ENCODE assay signal across 34 mouse cellular contexts in genomic region chr17:47262141-47262540, GRCm38 (mm10).
"Had no signal": no experiment of that assay in that cellular context is flagged by ENCODE, and none has a peak within 500 bp of the region (broad histone marks: within the 10 kb centered on the region; RNA-seq: fewer than 3 reads in every experiment).

No protein-coding gene starts in this region.

- H3K4me3 ChIP-seq: heart, embryonic 10.5 days; heart, embryonic 12.5 days; heart, embryonic 13.5 days; heart, embryonic 15.5 days; hindbrain, embryonic 10.5 days; hindbrain, embryonic 12.5 days; hindbrain, embryonic 13.5 days; hindbrain, embryonic 15.5 days; intestine, embryonic 15.5 days; kidney, embryonic 15.5 days; layer of hippocampus, adult 2 months; left cerebral cortex, adult 2 months had no signal

- H3K4me1 ChIP-seq: heart, embryonic 12.5 days; heart, embryonic 13.5 days; heart, embryonic 15.5 days; hindbrain, embryonic 10.5 days; hindbrain, embryonic 12.5 days; hindbrain, embryonic 15.5 days; intestine, embryonic 15.5 days; kidney, embryonic 15.5 days had no signal

- DNase-seq: heart, postnatal 10 days; heart, postnatal 14 days; heart, postnatal 36 days; heart, postnatal 4 days; kidney, adult 11 months; kidney, adult 18-20 months; kidney, adult 2 months; kidney, adult 8-10 months; kidney, adult 9 months; kidney, postnatal 10 days; kidney, postnatal 14 days; kidney, postnatal 25 days; kidney, postnatal 36 days; layer of hippocampus, adult 9-11 months; layer of hippocampus, postnatal 36 days had no signal

- H3K27me3 ChIP-seq: heart, embryonic 12.5 days; heart, embryonic 13.5 days; heart, embryonic 15.5 days; hindbrain, embryonic 12.5 days; hindbrain, embryonic 13.5 days; hindbrain, embryonic 15.5 days; intestine, embryonic 15.5 days; kidney, embryonic 15.5 days had no signal

- H3K27ac ChIP-seq: heart, embryonic 10.5 days; heart, embryonic 13.5 days; heart, embryonic 15.5 days; hindbrain, embryonic 10.5 days; hindbrain, embryonic 12.5 days; hindbrain, embryonic 13.5 days; hindbrain, embryonic 14.5 days; hindbrain, embryonic 15.5 days; hindbrain, postnatal 0 days; intestine, embryonic 15.5 days; kidney, embryonic 15.5 days; kidney, postnatal 0 days; layer of hippocampus, adult 2 months; left cerebral cortex, adult 2 months had no signal

- H3K9ac ChIP-seq: heart, embryonic 12.5 days; heart, embryonic 13.5 days; heart, embryonic 15.5 days; hindbrain, embryonic 12.5 days; hindbrain, embryonic 13.5 days; hindbrain, embryonic 14.5 days; hindbrain, embryonic 15.5 days; intestine, embryonic 15.5 days; kidney, embryonic 15.5 days had no signal

- ATAC-seq: hindbrain, embryonic 16.5 days; hindbrain, postnatal 0 days; inflammation-experienced regulatory T-cells, adult 6 months; intestine, embryonic 15.5 days; intestine, embryonic 16.5 days; intestine, postnatal 0 days had no signal

- H3K9me3 ChIP-seq: heart, embryonic 10.5 days; heart, embryonic 12.5 days; heart, embryonic 15.5 days; hindbrain, embryonic 13.5 days; hindbrain, embryonic 15.5 days; intestine, embryonic 15.5 days had no signal

- H3K36me3 ChIP-seq: hindbrain, embryonic 15.5 days; intestine, embryonic 15.5 days had no signal
